Mouse (Mus musculus) myocyte (in vitro differentiated cells): ENCODE measurements around the gene Vti1a. TPM values are rescaled to one million over a fixed set of nuclear protein-coding genes. Genes with fewer than 3 reads are reported as not detected.

Experiments used
- H3K27me3 ChIP-seq: one replicate; pipeline ENCODE4 v1.6.1; 2011; ENCODE audit not compliant: control insufficient read depth, insufficient read depth, insufficient read length
- H3K36me3 ChIP-seq: one replicate; pipeline ENCODE4 v1.6.1; 2011; ENCODE audit not compliant: control insufficient read depth, insufficient read depth
- H3K4me2 ChIP-seq: one replicate; pipeline ENCODE4 v1.6.1; 2011; ENCODE audit warnings: low read depth, control low read depth
- H3K4me3 ChIP-seq: one replicate; pipeline ENCODE4 v1.5.1; 2011; ENCODE audit warnings: mild to moderate bottlenecking, control low read depth, moderate library complexity
- H3K79me2 ChIP-seq: one replicate; pipeline ENCODE4 v1.6.1; 2011; ENCODE audit not compliant: control insufficient read depth, insufficient read depth
- H3ac ChIP-seq: one replicate; pipeline ENCODE4 v1.6.1; 2011; ENCODE audit not compliant: control insufficient read depth, insufficient read length
- CEBPB ChIP-seq: IDR thresholded peaks from 2 replicates; pipeline ENCODE4 v1.6.1; 2011; ENCODE audit warnings: mild to moderate bottlenecking, moderate library complexity; ENCODE audit not compliant: poor library complexity, insufficient read depth, severe bottlenecking
- E2F4 ChIP-seq: IDR thresholded peaks from one replicate; pipeline ENCODE4 v1.6.1; 2011; ENCODE audit warnings: mild to moderate bottlenecking, control low read depth, moderate library complexity; ENCODE audit not compliant: insufficient read depth
- MAX ChIP-seq: IDR thresholded peaks from one replicate; pipeline ENCODE4 v1.6.1; 2011; ENCODE audit warnings: low read depth, mild to moderate bottlenecking, control low read depth
- MYOD1 ChIP-seq, 3 experiments: IDR thresholded peaks; one replicate each; pipeline ENCODE4 v1.6.1; 2011; ENCODE audit warnings: control low read depth in 2 of 3, low read depth in 2 of 3, mild to moderate bottlenecking in 2 of 3, moderate library complexity in 1 of 3; ENCODE audit not compliant: insufficient read length in 2 of 3, control insufficient read depth in 1 of 3
- MYOG ChIP-seq, 3 experiments: IDR thresholded peaks; one replicate each; pipeline ENCODE4 v1.6.1; 2011; ENCODE audit warnings: control low read depth in 2 of 3, low read depth in 2 of 3, mild to moderate bottlenecking in 2 of 3; ENCODE audit not compliant: insufficient read length in 2 of 3, control insufficient read depth in 1 of 3, insufficient read depth in 1 of 3
- POLR2A ChIP-seq: IDR thresholded peaks from one replicate; pipeline ENCODE4 v1.6.1; 2011; ENCODE audit warnings: low read depth, mild to moderate bottlenecking, control low read depth, moderate library complexity; ENCODE audit not compliant: insufficient read length
- POLR2AphosphoS2 ChIP-seq: IDR thresholded peaks from one replicate; pipeline ENCODE4 v1.6.1; 2011; ENCODE audit warnings: low read depth, control low read depth; ENCODE audit not compliant: insufficient read length
- REST ChIP-seq: IDR thresholded peaks from one replicate; pipeline ENCODE4 v1.6.1; 2011; ENCODE audit warnings: mild to moderate bottlenecking, control low read depth, moderate library complexity; ENCODE audit not compliant: insufficient read depth, insufficient read length
- SRF ChIP-seq: IDR thresholded peaks from one replicate; pipeline ENCODE4 v1.6.1; 2011; ENCODE audit warnings: low read depth; ENCODE audit not compliant: control insufficient read depth, insufficient read length
- TCF12 ChIP-seq: IDR thresholded peaks from one replicate; pipeline ENCODE4 v1.6.1; 2011; ENCODE audit warnings: mild to moderate bottlenecking, control low read depth; ENCODE audit not compliant: poor library complexity, insufficient read depth, severe bottlenecking
- TCF3 ChIP-seq: IDR thresholded peaks from one replicate; pipeline ENCODE4 v1.6.1; 2011; ENCODE audit warnings: low read depth, control low read depth; ENCODE audit not compliant: insufficient read length
- USF1 ChIP-seq: IDR thresholded peaks from one replicate; pipeline ENCODE4 v1.6.1; 2011; ENCODE audit warnings: low read depth, mild to moderate bottlenecking, control low read depth, moderate library complexity
- polyA plus RNA-seq: library from polyadenylated mRNA; unstranded; fragments of >200 nt; fragmentation: generic; extraction: Trizol; gene quantifications from one replicate; pipeline ENCODE4 v1.2.1, GENCODE M21; 2012; ENCODE audit warnings: missing spikeins

Vti1a gene
- polyA plus RNA-seq, 1 experiment = 10.5 TPM

GRCm38 (mm10) chr19:55565111-55565510 lies 249.0 kb downstream of the Vti1a start:
- Histone ChIP-seq H3K4me3 (no peak overlapping the region), H3K79me2 (no peaks in the 10 kb centered on the region), H3ac (no peak overlapping the region), H3K27me3 (no peaks in the 10 kb centered on the region), H3K4me2 (no peak overlapping the region), H3K36me3 (no peaks in the 10 kb centered on the region)
- TF ChIP-seq POLR2A = no peak
- no peak for TF ChIP-seq MYOD1 (IDR thresholded peaks at IDR 0.05; ENCODE audit: control insufficient read depth in 1 of 3, insufficient read length in 2 of 3, low read depth in 2 of 3)
- TF ChIP-seq MAX = no peak
- TF ChIP-seq SRF = no peak
- TF ChIP-seq TCF12 = no peak
- TF ChIP-seq MYOG (IDR thresholded peaks at IDR 0.05; ENCODE audit: control insufficient read depth in 1 of 3, insufficient read depth in 1 of 3, insufficient read length in 2 of 3, low read depth in 2 of 3) = no peak
- TF ChIP-seq E2F4 = no peak
- no peak for TF ChIP-seq USF1
- TF ChIP-seq REST = no peak
- TF ChIP-seq CEBPB = no peak
- no peak for TF ChIP-seq POLR2AphosphoS2
- TF ChIP-seq TCF3 = no peak

- no peak overlapping the region for H3K4me2 ChIP-seq
- no peak overlapping the region for H3K4me3 ChIP-seq
- H3K27me3 ChIP-seq = no peaks in the 10 kb centered on the region
- H3K79me2 ChIP-seq = no peaks in the 10 kb centered on the region
- H3ac ChIP-seq = no peak overlapping the region
- TF ChIP-seq SRF (no peak), TCF3 (no peak), TCF12 (no peak), MYOD1 (IDR thresholded peaks at IDR 0.05; ENCODE audit: control insufficient read depth in 1 of 3, insufficient read length in 2 of 3, low read depth in 2 of 3) (no peak)
- no peaks in the 10 kb centered on the region for H3K36me3 ChIP-seq
Observed at GRCm38 (mm10) chr19:55565523-55566369, 249.7 kb downstream of the Vti1a start.

GRCm38 (mm10) chr19:55569114-55569513 lies 253.0 kb downstream of the Vti1a start:
- Histone ChIP-seq H3K79me2 (no peaks in the 10 kb centered on the region), H3K36me3 (no peaks in the 10 kb centered on the region), H3K4me3 (no peak overlapping the region), H3K27me3 (no peaks in the 10 kb centered on the region), H3ac (no peak overlapping the region), H3K4me2 (no peak overlapping the region)
- TF ChIP-seq SRF = no peak
- no peak for TF ChIP-seq CEBPB
- TF ChIP-seq TCF12 = no peak
- no peak for TF ChIP-seq POLR2AphosphoS2
- TF ChIP-seq E2F4 = no peak
- no peak for TF ChIP-seq REST
- no peak for TF ChIP-seq MYOG (IDR thresholded peaks at IDR 0.05; ENCODE audit: control insufficient read depth in 1 of 3, insufficient read depth in 1 of 3, insufficient read length in 2 of 3, low read depth in 2 of 3)
- TF ChIP-seq TCF3 = no peak
- no peak for TF ChIP-seq MAX
- TF ChIP-seq USF1 = no peak
- no peak for TF ChIP-seq POLR2A
- no peak for TF ChIP-seq MYOD1 (IDR thresholded peaks at IDR 0.05; ENCODE audit: control insufficient read depth in 1 of 3, insufficient read length in 2 of 3, low read depth in 2 of 3)

- Histone ChIP-seq H3K79me2 (no peaks in the 10 kb centered on the region), H3K36me3 (no peaks in the 10 kb centered on the region), H3K27me3 (no peaks in the 10 kb centered on the region), H3ac (no peak overlapping the region), H3K4me2 (no peak overlapping the region), H3K4me3 (no peak overlapping the region)
- TF ChIP-seq POLR2A (no peak), REST (no peak), MYOD1 (IDR thresholded peaks at IDR 0.05; ENCODE audit: control insufficient read depth in 1 of 3, insufficient read length in 2 of 3, low read depth in 2 of 3) (no peak), TCF3 (no peak)
Observed at GRCm38 (mm10) chr19:55569894-55570293, 253.8 kb downstream of the Vti1a start.

GRCm38 (mm10) chr19:55570520-55571296 lies 254.6 kb downstream of the Vti1a start:
- TF ChIP-seq TCF3 = no peak
- no peak for TF ChIP-seq SRF
- no peak overlapping the region for H3ac ChIP-seq
- no peaks in the 10 kb centered on the region for H3K27me3 ChIP-seq
- H3K4me2 ChIP-seq = no peak overlapping the region
- no peak overlapping the region for H3K4me3 ChIP-seq
- H3K79me2 ChIP-seq = no peaks in the 10 kb centered on the region
- no peaks in the 10 kb centered on the region for H3K36me3 ChIP-seq
